Mouse (Mus musculus) adrenal gland, postnatal 36 days (tissue): Measurements from ENCODE around the gene Them4. TPM values are rescaled to one million over a fixed set of nuclear protein-coding genes. Genes with fewer than 3 reads are reported as not detected.

Experiments
- DNase-seq, 2 experiments: peaks; one replicate each; pipeline ENCODE4 v3.0.0; 2021; ENCODE audit warnings: mixed read lengths in 1 of 2
- total RNA-seq, 2 experiments: library from RNA; stranded (reverse); gene quantifications; 2 replicates each; pipeline ENCODE4 v1.2.3; 2021

Gene Them4
- total RNA-seq, 2 experiments from 2014 or later = 6.3 to 8.5 TPM

- DNase-seq = no peak
These were observed 57.6 kb downstream of the Them4 start for GRCm38 (mm10) chr3:94367511-94367910.

GRCm38 (mm10) chr3:94368631-94369030 lies 58.7 kb downstream of the Them4 start:
- no peak for DNase-seq

- DNase-seq = peak in 1 of 2 experiments; percentile 56
These were observed 59.8 kb downstream of the Them4 start for GRCm38 (mm10) chr3:94369709-94370108.

GRCm38 (mm10) chr3:94371637-94372036 lies 61.7 kb downstream of the Them4 start:
- DNase-seq = peak; percentile 95

- DNase-seq = no peak
These were observed 62.1 kb downstream of the Them4 start for GRCm38 (mm10) chr3:94372038-94372437.

GRCm38 (mm10) chr3:94372641-94373040 lies 62.8 kb downstream of the Them4 start, which contains the start of gene Rorc:
Rorc (plus strand) TSS chr3:94372794.
- DNase-seq = peak; percentile 66 to 77

- peak in 1 of 2 experiments; percentile 25 for DNase-seq
These were observed 63.2 kb downstream of the Them4 start for GRCm38 (mm10) chr3:94373090-94373489.

- DNase-seq = peak; percentile 42 to 80
These were observed 63.7 kb downstream of the Them4 start for GRCm38 (mm10) chr3:94373597-94374011.

- peak in 1 of 2 experiments; percentile 27 for DNase-seq
These were observed 64.7 kb downstream of the Them4 start for GRCm38 (mm10) chr3:94374636-94375035.

- DNase-seq = peak in 1 of 2 experiments; percentile 50
These were observed 65.3 kb downstream of the Them4 start for GRCm38 (mm10) chr3:94375146-94375545.

GRCm38 (mm10) chr3:94375861-94376260 lies 66.0 kb downstream of the Them4 start:
- DNase-seq = no peak

- no peak for DNase-seq
These were observed 67.4 kb downstream of the Them4 start for GRCm38 (mm10) chr3:94377028-94377923.

- no peak for DNase-seq
These were observed 70.1 kb downstream of the Them4 start for GRCm38 (mm10) chr3:94379831-94380510.

Other genes with a start within 250 kb of the Them4 start
- not detected for gene Gm10697, start 237.4 kb upstream of the Them4 start, total RNA-seq
- not detected for gene Gm10696, start 131.9 kb upstream of the Them4 start, total RNA-seq
- gene Gm5286, start 113.4 kb upstream of the Them4 start, total RNA-seq = not detected
- not detected for gene Gm4778, start 46.1 kb upstream of the Them4 start, total RNA-seq
- gene Them5, start 32.0 kb downstream of the Them4 start, total RNA-seq = not detected
- under 1 TPM; 0.36 to 0.40 TPM for gene C2cd4d, start 52.3 kb downstream of the Them4 start, total RNA-seq
- 10 to 100 TPM; 19.0 to 20.2 TPM for gene Rorc, start 62.7 kb downstream of the Them4 start, total RNA-seq
- gene Lingo4, start 88.4 kb downstream of the Them4 start, total RNA-seq = under 1 TPM; 0.66 to 0.73 TPM
- 10 to 100 TPM in 1 of 2 experiments, 1 to 10 TPM in 1; 7.4 to 10.6 TPM for gene Tdrkh, start 103.2 kb downstream of the Them4 start, total RNA-seq
- 10 to 100 TPM; 73.2 to 80.4 TPM for gene Mrpl9, start 133.2 kb downstream of the Them4 start, total RNA-seq
- gene Oaz3, start 133.8 kb downstream of the Them4 start, total RNA-seq = not detected
- 10 to 100 TPM; 13.6 to 20.4 TPM for gene Celf3, start 168.2 kb downstream of the Them4 start, total RNA-seq
- gene Riiad1, start 170.3 kb downstream of the Them4 start, total RNA-seq = 1 to 10 TPM; 2.7 to 4.7 TPM